Mouse (Mus musculus) liver, adult 2 months (tissue): Measurements from ENCODE around the gene Hpcal1.

Experiments used
- CTCF ChIP-seq: fragments of 200-500 bp; IDR thresholded peaks from 2 replicates; pipeline ENCODE4 v1.5.1; 2011; ENCODE audit warnings: low read depth, low read length, control low read depth
- POLR2A ChIP-seq: fragments of 200-500 bp; IDR thresholded peaks from 2 replicates; pipeline ENCODE4 v1.6.1; 2011; ENCODE audit warnings: low read length, control low read depth; ENCODE audit not compliant: insufficient read depth; ENCODE audit errors: extremely low read depth

GRCm38 (mm10) chr12:17644385-17645222, 46.1 kb upstream of the Hpcal1 start:
- TF ChIP-seq POLR2A, result no peak
- no peak for TF ChIP-seq CTCF
